Mouse (Mus musculus): Measurements from ENCODE around the gene Ralgapa2.

- TF ChIP-seq CTCF (IDR thresholded peaks at IDR 0.05; ENCODE audit: borderline replicate concordance, extremely low read depth, insufficient read depth, insufficient read length) (no peak), POLR2A (IDR thresholded peaks at IDR 0.05; ENCODE audit: borderline replicate concordance, extremely low read depth, insufficient read depth, insufficient read length, poor library complexity, severe bottlenecking) (no peak)
Measured at GRCm38 (mm10) chr2:146226484-146226883, 285.7 kb downstream of the Ralgapa2 start.
